Mouse (Mus musculus) heart, postnatal 0 days (tissue): ENCODE measurements around the gene Rnf24. TPM values are rescaled to one million over a fixed set of nuclear protein-coding genes. Genes with fewer than 3 reads are reported as not detected.
"Not testable (repeated sequence)": the region's sequence is repeated elsewhere in the genome, so short reads cannot be mapped to it uniquely, and the experiment has no call there.

Source experiments
- ATAC-seq: fragments of 200-750 bp; cut with Nextera tagmentation; 2 replicates; pipeline ENCODE4 v1.8.0; 2017; ENCODE audit warnings: low read depth, moderate number of reproducible peaks, moderate library complexity; ENCODE audit not compliant: insufficient read depth
- DNase-seq: peaks from one replicate; pipeline ENCODE4 v3.0.0-alpha.2; 2016; ENCODE audit warnings: low spot score
- H3K27ac ChIP-seq: fragments of 300-500 bp; sonication (generic); 2 replicates; pipeline ENCODE4 v1.5.1; 2014; ENCODE audit warnings: low read depth, mild to moderate bottlenecking
- H3K27me3 ChIP-seq: fragments of 300-500 bp; sonication (generic); 2 replicates; pipeline ENCODE4 v1.6.1; 2014; ENCODE audit warnings: low read length, mixed read lengths; ENCODE audit not compliant: control insufficient read depth, insufficient read depth
- H3K36me3 ChIP-seq: fragments of 300-500 bp; sonication (generic); replicated peaks from 2 replicates; pipeline ENCODE4 v1.6.1; 2014; ENCODE audit warnings: low read length, mixed read lengths; ENCODE audit not compliant: control insufficient read depth, insufficient read depth
- H3K4me1 ChIP-seq: fragments of 300-500 bp; sonication (generic); 2 replicates; pipeline ENCODE4 v1.6.1; 2014; ENCODE audit warnings: antibody characterized with exemption; ENCODE audit not compliant: control insufficient read depth, insufficient read depth
- H3K4me2 ChIP-seq: fragments of 300-500 bp; sonication (generic); 2 replicates; pipeline ENCODE4 v1.6.1; 2014; ENCODE audit warnings: low read depth, mild to moderate bottlenecking, low read length, moderate library complexity
- H3K4me3 ChIP-seq: fragments of 300-500 bp; sonication (generic); 2 replicates; pipeline ENCODE4 v1.5.1; 2014; ENCODE audit warnings: low read depth, low read length
- H3K9ac ChIP-seq: fragments of 300-500 bp; sonication (generic); replicated peaks from 2 replicates; pipeline ENCODE4 v1.6.1; 2014; ENCODE audit warnings: low read depth, low read length, mixed read lengths
- H3K9me3 ChIP-seq: fragments of 300-500 bp; sonication (generic); replicated peaks from 2 replicates; pipeline ENCODE4 v1.6.1; 2016; ENCODE audit warnings: low read length; ENCODE audit not compliant: control insufficient read depth
- CTCF ChIP-seq: IDR thresholded peaks from 2 replicates; pipeline ENCODE4 v1.5.1; 2016; ENCODE audit warnings: antibody characterized with exemption, control low read depth, low read depth
- EP300 ChIP-seq: IDR thresholded peaks from 2 replicates; pipeline ENCODE4 v1.6.1; 2016; ENCODE audit warnings: antibody characterized with exemption, low read depth
- WGBS: fragments of 180-500 bp; shearing (Covaris S2); extraction: QIAGEN DNeasy Blood & Tissue Kit; methylation state at CpG from one replicate; pipeline ENCODE4 v1.1.7; 2014; 5-methylcytosine and 5-hydroxymethylcytosine counted together
- polyA plus RNA-seq: library from polyadenylated mRNA; unstranded; fragments of >200 nt; fragmentation: Nextera tagmentation; extraction: Ambion mirVana; gene quantifications from 2 replicates; pipeline ENCODE4 v1.2.1, GENCODE M21; 2015
- total RNA-seq: library from RNA; depleted of rRNA; stranded (reverse); fragments of >200 nt; gene quantifications from 2 replicates; pipeline ENCODE4 v1.2.3, GENCODE M21; 2014; ENCODE audit warnings: low replicate concordance

Gene Rnf24
- total and polyA plus RNA-seq, 2 experiments from 2014 or later: 1.4 to 7.7 TPM

GRCm38 (mm10) chr2:131316167-131316566 is 36.5 kb downstream of the Rnf24 start:
- TF ChIP-seq CTCF (no peak), EP300 (no peak)
- Histone ChIP-seq H3K27ac (no peak overlapping the region), H3K9me3 (0 out of 2 replicates have a peak, but pooled peaks cover 3% of the 10 kb centered on the region), H3K4me1 (no peaks in the 10 kb centered on the region), H3K4me2 (no peak overlapping the region), H3K36me3 (no peaks in the 10 kb centered on the region), H3K9ac (no peak overlapping the region), H3K27me3 (no peaks in the 10 kb centered on the region), H3K4me3 (no peak overlapping the region)
- ATAC-seq (no peak), DNase-seq (no peak)
- WGBS: 76% methylated on average over 2 of the region's 2 CpGs

GRCm38 (mm10) chr2:131309296-131309695 is 43.4 kb downstream of the Rnf24 start:
- ATAC-seq: no peak
- WGBS: 58% methylated on average over 6 of the region's 6 CpGs

GRCm38 (mm10) chr2:131307822-131308221 is 44.9 kb downstream of the Rnf24 start:
- H3K4me2 ChIP-seq: no peak overlapping the region
- H3K9ac ChIP-seq: no peak overlapping the region
- H3K4me1 ChIP-seq: no peaks in the 10 kb centered on the region
- WGBS: 89% methylated on average over 2 of the region's 2 CpGs
- H3K36me3 ChIP-seq: peaks cover 8% of the 10 kb centered on the region; the same call in 1 of the 2 replicates
- H3K9me3 ChIP-seq: 0 out of 2 replicates have a peak, but pooled peaks cover 2% of the 10 kb centered on the region
- DNase-seq (no peak), ATAC-seq (no peak)
- H3K27me3 ChIP-seq: no peaks in the 10 kb centered on the region
- no peak for TF ChIP-seq CTCF
- no peak for TF ChIP-seq EP300
- H3K4me3 ChIP-seq: no peak overlapping the region
- H3K27ac ChIP-seq: no peak overlapping the region

More at GRCm38 (mm10) chr2:131309296-131309695, 43.4 kb downstream of the Rnf24 start:
- no peaks in the 10 kb centered on the region for H3K4me1 ChIP-seq
- no peak overlapping the region for H3K4me2 ChIP-seq
- H3K9me3 ChIP-seq: 0 out of 2 replicates have a peak, but pooled peaks cover 2% of the 10 kb centered on the region
- H3K4me3 ChIP-seq: no peak overlapping the region
- no peak overlapping the region for H3K9ac ChIP-seq
- no peaks in the 10 kb centered on the region for H3K27me3 ChIP-seq
- no peaks in the 10 kb centered on the region for H3K36me3 ChIP-seq
- no peak overlapping the region for H3K27ac ChIP-seq
- no peak for DNase-seq
- no peak for TF ChIP-seq EP300
- TF ChIP-seq CTCF: no peak

- 86% methylated on average over 5 of the region's 5 CpGs for WGBS
- Histone ChIP-seq H3K4me2 (no peak overlapping the region), H3K27ac (no peak overlapping the region), H3K36me3 (peaks cover 10% of the 10 kb centered on the region; the same call in 1 of the 2 replicates), H3K4me3 (no peak overlapping the region), H3K9ac (no peak overlapping the region), H3K9me3 (0 out of 2 replicates have a peak, but pooled peaks cover 2% of the 10 kb centered on the region), H3K27me3 (no peaks in the 10 kb centered on the region), H3K4me1 (no peaks in the 10 kb centered on the region)
- no peak for DNase-seq
- no peak for TF ChIP-seq EP300
- ATAC-seq: no peak
Measured at GRCm38 (mm10) chr2:131307391-131307790, 45.3 kb downstream of the Rnf24 start.

- not testable (repeated sequence) for H3K27me3 ChIP-seq, ATAC-seq, H3K36me3 ChIP-seq, H3K9me3 ChIP-seq, H3K27ac ChIP-seq, H3K4me1 ChIP-seq, H3K4me2 ChIP-seq, H3K4me3 ChIP-seq, H3K9ac ChIP-seq, DNase-seq
- 93% methylated on average over 1 of the region's 1 CpGs for WGBS
Measured at GRCm38 (mm10) chr2:131305226-131305625, 47.5 kb downstream of the Rnf24 start.

- Histone ChIP-seq H3K27ac (no peak overlapping the region), H3K4me3 (no peak overlapping the region), H3K27me3 (no peaks in the 10 kb centered on the region), H3K9ac (no peak overlapping the region), H3K9me3 (0 out of 2 replicates have a peak, but pooled peaks cover 2% of the 10 kb centered on the region), H3K4me2 (no peak overlapping the region), H3K4me1 (no peaks in the 10 kb centered on the region), H3K36me3 (peaks cover 10% of the 10 kb centered on the region; the same call in 1 of the 2 replicates)
- DNase-seq (no peak), ATAC-seq (no peak)
- 74% methylated on average over 9 of the region's 9 CpGs for WGBS
- no peak for TF ChIP-seq EP300
- TF ChIP-seq CTCF: no peak
Measured at GRCm38 (mm10) chr2:131304497-131304896, 48.2 kb downstream of the Rnf24 start.
